Mouse (Mus musculus) small intestine, adult 2 months (tissue): ENCODE measurements around the gene Olfr666.

ENCODE experiments used
- CTCF ChIP-seq: fragments of 200-500 bp; IDR thresholded peaks from 2 replicates; pipeline ENCODE4 v1.5.1; 2012; ENCODE audit warnings: low read depth, mild to moderate bottlenecking, control low read depth, inconsistent platforms, low read length, moderate library complexity, mixed read lengths; ENCODE audit not compliant: insufficient replicate concordance, insufficient read length; ENCODE audit errors: extremely low read depth
- POLR2A ChIP-seq: fragments of 200-500 bp; IDR thresholded peaks from 2 replicates; pipeline ENCODE4 v1.6.1; 2012; ENCODE audit warnings: low read depth, mild to moderate bottlenecking, control low read depth, inconsistent platforms, low read length, moderate library complexity

DNA sequence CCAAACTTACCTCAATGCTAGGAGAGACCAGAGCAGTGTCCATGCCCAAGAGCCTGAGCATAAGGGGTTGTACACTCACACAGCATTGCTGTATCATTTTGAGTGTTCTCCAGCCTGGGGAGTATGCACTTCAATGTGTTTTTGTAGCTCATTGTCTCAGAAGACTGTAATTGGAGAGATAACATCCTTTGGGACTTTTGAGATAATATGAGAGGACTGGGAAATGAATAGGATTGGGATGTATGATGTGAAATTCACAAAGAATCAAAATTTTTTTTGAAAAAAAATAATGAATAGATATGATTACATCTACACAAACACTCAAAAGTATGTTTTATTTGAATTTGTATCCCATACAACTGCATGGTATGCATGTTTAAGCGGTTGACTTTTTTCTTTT, 32.2 kb upstream of the Olfr666 start, which contains the start of gene Olfr668:
- TF ChIP-seq CTCF (no peak), POLR2A (no peak)
